Mouse (Mus musculus) brain, adult 10 weeks (tissue): ENCODE data around the gene 1700024G13Rik. TPM values are rescaled to one million over a fixed set of nuclear protein-coding genes. Genes with fewer than 3 reads are reported as not detected.

ENCODE experiments used
- polyA plus RNA-seq: library from polyadenylated mRNA; stranded (reverse); fragments of 350-450 nt; fragmentation: Illumina TruSeq; extraction: RNeasy Lipid Tissue Mini Kit (QIAGEN cat#74804); gene quantifications from one replicate; pipeline ENCODE4 v1.2.3, GENCODE M21; 2015; ENCODE audit warnings: low read depth, low replicate concordance

The 1700024G13Rik gene
- polyA plus RNA-seq, result 1.8 TPM

GRCm38 (mm10) chr14:32388196-32388595 is at the start of gene 1700024G13Rik:
TSS of gene 1700024G13Rik (minus strand) at chr14:32388391.

Other genes with a start within 250 kb of the 1700024G13Rik start
- not detected for gene Msmb, start 246.4 kb downstream of the 1700024G13Rik start, polyA plus RNA-seq
- gene Ncoa4, start 228.5 kb downstream of the 1700024G13Rik start, polyA plus RNA-seq, result 76.2 TPM
- 179 TPM for gene Timm23, start 186.5 kb downstream of the 1700024G13Rik start, polyA plus RNA-seq
- 24.9 TPM for gene Parg, start 186.4 kb downstream of the 1700024G13Rik start, polyA plus RNA-seq
- 72.2 TPM for gene Ogdhl, start 66.4 kb downstream of the 1700024G13Rik start, polyA plus RNA-seq
- gene Slc18a3, start 76.5 kb upstream of the 1700024G13Rik start, polyA plus RNA-seq, result 1.3 TPM
- 3.2 TPM for gene Chat, start 77.6 kb upstream of the 1700024G13Rik start, polyA plus RNA-seq
- gene Ercc6, start 125.1 kb upstream of the 1700024G13Rik start, polyA plus RNA-seq, result 9.5 TPM
- not detected for gene Prrxl1, start 211.0 kb upstream of the 1700024G13Rik start, polyA plus RNA-seq